Mouse (Mus musculus) adipose tissue, adult 10 weeks (tissue): ENCODE data around the gene Ambra1. TPM values are rescaled to one million over a fixed set of nuclear protein-coding genes. Genes with fewer than 3 reads are reported as not detected.

Experiments used
- polyA plus RNA-seq: library from polyadenylated mRNA; stranded (reverse); fragments of 350-450 nt; fragmentation: Illumina TruSeq; extraction: RNeasy Lipid Tissue Mini Kit (QIAGEN cat#74804); gene quantifications from one replicate; pipeline ENCODE4 v1.2.3, GENCODE M21; 2014; ENCODE audit warnings: low read depth, low replicate concordance

Gene Ambra1
- polyA plus RNA-seq, result 22.0 TPM

DNA sequence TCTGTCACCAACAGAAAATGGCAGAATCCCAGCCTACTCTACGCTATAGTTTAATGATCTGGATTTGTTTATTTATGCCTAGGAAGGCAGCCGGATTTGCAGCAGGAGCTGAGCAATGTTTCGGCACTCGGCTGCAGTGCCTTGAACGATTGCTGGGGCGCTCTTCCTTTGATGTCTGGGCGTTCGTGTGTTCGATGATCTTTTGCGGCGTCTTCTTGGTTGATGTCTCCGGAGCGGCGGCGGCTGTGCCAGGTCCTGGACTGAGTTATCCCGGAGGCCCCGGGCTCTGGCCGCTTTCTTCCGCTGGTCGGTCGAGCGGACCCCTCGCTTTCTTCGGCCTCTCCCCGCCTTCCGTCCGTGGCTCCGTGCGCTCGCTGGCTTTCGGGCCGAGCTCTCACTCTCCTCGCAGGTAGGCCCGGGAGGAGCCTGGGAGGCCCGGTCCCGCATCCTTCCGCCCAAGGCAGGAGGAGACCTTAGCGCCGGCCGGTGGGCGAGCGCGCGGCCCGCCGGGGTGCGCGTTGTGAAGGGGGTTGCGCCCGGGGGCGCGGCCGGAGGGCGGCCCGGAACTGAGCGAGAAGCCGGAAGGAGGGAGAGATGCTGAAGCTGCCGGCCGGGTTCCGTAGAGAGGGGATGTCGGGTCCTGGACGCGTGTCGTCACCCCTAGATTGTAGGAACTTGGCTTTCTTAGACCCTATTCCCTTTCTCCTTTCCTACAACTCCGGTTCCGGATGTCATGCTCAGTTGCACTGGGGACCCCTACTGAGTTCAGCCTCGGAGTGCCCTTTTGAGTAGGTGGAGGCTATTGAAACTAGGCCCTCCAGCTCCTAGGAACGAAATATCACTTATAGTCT lies at the start of gene Ambra1:
Gene Ambra1, plus strand, starts transcription at position 164 of the 851 bp plus-strand sequence.

DNA sequence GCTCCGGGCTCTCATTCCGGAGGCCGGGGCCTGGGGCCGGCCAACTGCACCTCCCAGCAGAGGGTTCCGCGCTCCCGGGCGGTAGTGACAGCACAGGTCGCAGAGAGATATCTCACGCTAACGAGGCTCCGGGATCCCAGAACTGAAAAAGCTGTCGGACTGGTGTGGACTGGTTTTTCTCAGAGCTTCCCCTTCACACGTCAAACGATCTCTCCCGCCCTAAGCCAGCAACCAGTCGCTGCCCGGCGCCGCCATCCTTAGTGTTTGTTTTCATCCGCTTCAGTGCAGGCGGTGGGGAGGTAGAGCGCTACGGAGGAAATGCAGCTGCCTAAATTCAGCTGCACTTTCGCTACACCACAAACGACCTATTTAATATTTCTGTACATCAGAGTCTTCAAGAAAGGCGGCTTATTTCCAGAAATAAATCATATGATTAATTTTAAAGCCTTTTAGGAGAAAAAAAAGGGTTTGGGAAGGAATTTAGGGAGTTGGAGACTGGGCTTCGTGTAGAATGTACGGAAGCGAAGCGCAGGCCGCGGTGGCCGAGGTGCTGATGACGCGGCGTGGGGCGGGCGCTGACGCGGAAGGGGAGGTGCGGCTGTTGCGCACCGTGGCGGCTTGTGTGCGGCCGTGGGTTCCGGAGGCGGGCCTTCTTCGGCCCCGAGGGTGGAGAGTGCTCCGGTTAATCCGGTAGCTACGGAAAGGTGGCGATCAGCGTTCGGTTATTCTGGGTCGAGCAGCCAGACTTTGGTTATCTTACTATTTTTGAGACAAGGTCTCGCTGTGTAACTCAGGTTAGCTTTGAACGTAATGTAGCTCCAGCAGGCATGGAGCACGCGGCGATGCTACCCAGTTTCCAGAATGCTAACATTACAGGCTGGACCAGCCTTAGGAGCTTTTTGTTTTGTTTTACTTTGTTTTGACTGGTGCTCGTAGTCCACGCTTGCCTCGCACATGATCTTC lies 19.4 kb upstream of the Ambra1 start, which contains the start of the genes Atg13 and Harbi1:
Gene Atg13, minus strand, starts transcription at position 305 of the 963 bp plus-strand sequence.
Gene Harbi1, plus strand, starts transcription at position 581 of the 963 bp plus-strand sequence.

DNA sequence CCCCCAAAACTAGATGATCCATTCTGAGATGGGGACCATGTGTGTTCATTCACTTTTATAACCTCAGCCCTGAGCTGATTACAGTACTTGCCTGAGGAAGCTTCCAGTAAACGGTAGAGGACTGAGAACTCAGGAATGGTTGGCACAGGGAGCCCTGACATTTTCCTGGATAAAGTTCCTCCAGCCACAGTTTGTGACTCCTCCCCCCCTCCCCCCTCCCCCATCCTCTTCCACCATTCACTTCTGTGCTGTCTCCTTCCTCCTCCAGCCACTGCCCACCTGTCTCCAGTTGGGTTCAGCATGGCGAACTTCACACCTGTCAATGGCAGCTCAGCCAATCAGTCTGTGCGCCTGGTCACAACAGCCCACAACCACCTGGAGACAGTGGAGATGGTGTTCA lies 197.0 kb downstream of the Ambra1 start, which contains the start of gene Chrm4:
Gene Chrm4, plus strand, starts transcription at position 301 of the 400 bp plus-strand sequence.

GRCm38 (mm10) chr2:91932160-91932711 lies 202.3 kb downstream of the Ambra1 start, which contains the start of gene Mdk:
Mdk (minus strand) TSS chr2:91932297.

DNA sequence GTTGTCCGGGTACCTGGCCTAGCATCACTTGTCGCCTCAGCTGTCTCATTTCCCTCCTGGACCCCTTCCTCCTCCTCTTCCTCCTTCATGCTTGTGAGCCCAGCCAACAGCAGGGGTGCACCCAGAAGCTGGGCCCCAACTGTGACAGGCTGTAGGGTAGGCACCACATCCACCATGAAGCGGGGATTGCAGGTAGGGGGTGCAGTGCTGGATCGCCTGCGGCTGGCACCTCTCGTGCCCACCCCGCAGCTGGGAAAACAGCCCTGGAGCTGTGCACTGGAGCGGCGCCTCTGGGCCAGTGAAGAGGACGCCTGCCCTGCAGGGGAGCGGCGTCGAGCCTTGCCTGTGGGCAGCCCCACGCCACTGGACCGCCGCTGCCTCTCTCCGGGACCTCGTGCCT lies 215.5 kb downstream of the Ambra1 start, which contains the start of gene Gm9821:
Gene Gm9821, plus strand, starts transcription at position 221 of the 400 bp plus-strand sequence.

Other genes with a start within 250 kb of the Ambra1 start
- gene Ckap5, start 203.4 kb upstream of the Ambra1 start, polyA plus RNA-seq, result 15.0 TPM
- gene F2, start 93.7 kb upstream of the Ambra1 start, polyA plus RNA-seq, result not detected
- gene Zfp408, start 80.3 kb upstream of the Ambra1 start, polyA plus RNA-seq, result 11.3 TPM
- 67.9 TPM for gene Arhgap1, start 80.3 kb upstream of the Ambra1 start, polyA plus RNA-seq
- 33.3 TPM for gene Atg13, start 19.6 kb upstream of the Ambra1 start, polyA plus RNA-seq
- 10.5 TPM for gene Harbi1, start 19.3 kb upstream of the Ambra1 start, polyA plus RNA-seq
- gene Chrm4, start 197.1 kb downstream of the Ambra1 start, polyA plus RNA-seq, result not detected
- 25.2 TPM for gene Mdk, start 202.2 kb downstream of the Ambra1 start, polyA plus RNA-seq
- not detected for gene Gm9821, start 215.6 kb downstream of the Ambra1 start, polyA plus RNA-seq
- gene Dgkz, start 245.7 kb downstream of the Ambra1 start, polyA plus RNA-seq, result 48.4 TPM